Mouse (Mus musculus) CH12.LX (cell line): ENCODE data around the gene Syn1. TPM values are rescaled to one million over a fixed set of nuclear protein-coding genes. Genes with fewer than 3 reads are reported as not detected.

Source experiments
- DNase-seq: peaks from one replicate; pipeline ENCODE4 v3.0.0-alpha.2; 2013; ENCODE audit errors: extremely low read depth
- H3K27ac ChIP-seq: 2 replicates; pipeline ENCODE4 v1.5.1; 2012; ENCODE audit warnings: low read depth, mild to moderate bottlenecking, control low read depth, moderate library complexity; ENCODE audit not compliant: insufficient read depth
- H3K27me3 ChIP-seq: replicated peaks from 2 replicates; pipeline ENCODE3; 2012; ENCODE audit warnings: inconsistent platforms
- H3K36me3 ChIP-seq, 2 experiments: replicated peaks in 1 of 2; 2 replicates each; pipeline versions ENCODE3 to v1.6.1; 2012; ENCODE audit warnings: inconsistent platforms in 1 of 2, low read length in 1 of 2, mild to moderate bottlenecking in 1 of 2, mixed read lengths in 1 of 2, moderate library complexity in 1 of 2; ENCODE audit not compliant: control insufficient read depth in 1 of 2, insufficient read depth in 1 of 2
- H3K4me1 ChIP-seq, 2 experiments: 2 replicates each; pipeline ENCODE4 v1.6.1; 2012; ENCODE audit warnings: inconsistent platforms in 1 of 2, moderate library complexity in 1 of 2; ENCODE audit not compliant: insufficient read depth in 2 of 2, control insufficient read depth in 1 of 2
- H3K4me2 ChIP-seq: 2 replicates; pipeline ENCODE4 v1.6.1; 2012; ENCODE audit warnings: low read depth, mild to moderate bottlenecking, control low read depth; ENCODE audit not compliant: poor library complexity, insufficient read depth, severe bottlenecking
- H3K4me3 ChIP-seq, 3 experiments: fragments of 150-350 bp in 1 of 3; sonication (generic) in 1 of 3; replicated peaks in 1 of 3; 2 replicates each; pipeline versions ENCODE3 to v1.5.1; 2011 to 2012; ENCODE audit warnings: low read depth in 2 of 3, low read length in 2 of 3, mild to moderate bottlenecking in 2 of 3, moderate library complexity in 2 of 3, control low read depth in 1 of 3, improper control_type of control experiment in 1 of 3, inconsistent platforms in 1 of 3, mixed read lengths in 1 of 3; ENCODE audit not compliant: poor library complexity in 1 of 3
- H3K79me2 ChIP-seq: replicated peaks from 2 replicates; pipeline ENCODE4 v1.6.1; 2012; ENCODE audit warnings: mild to moderate bottlenecking, moderate library complexity; ENCODE audit not compliant: control insufficient read depth, poor library complexity, insufficient read depth, severe bottlenecking; ENCODE audit errors: extremely low read depth
- H3K9ac ChIP-seq: 2 replicates; pipeline ENCODE4 v1.6.1; 2012; ENCODE audit warnings: low read depth, mild to moderate bottlenecking, control low read depth, moderate library complexity; ENCODE audit not compliant: insufficient read depth
- H3K9me3 ChIP-seq: replicated peaks from 2 replicates; pipeline ENCODE3; 2012; ENCODE audit warnings: low read length, inconsistent platforms, mixed read lengths
- CTCF ChIP-seq, 2 experiments: IDR thresholded peaks in 1 of 2; conservative IDR thresholded peaks in 1 of 2; 2 replicates each; pipeline ENCODE4 v1.5.1; 2011 to 2012; ENCODE audit warnings: low read depth in 2 of 2, low read length in 2 of 2, improper control_type of control experiment in 1 of 2, inconsistent platforms in 1 of 2, mild to moderate bottlenecking in 1 of 2, moderate library complexity in 1 of 2
- IRF4 ChIP-seq: IDR thresholded peaks from 2 replicates; pipeline ENCODE4 v1.6.1; 2014; ENCODE audit warnings: low read depth, mild to moderate bottlenecking, inconsistent platforms, low read length, improper control_type of control experiment
- JUN ChIP-seq: IDR thresholded peaks from 2 replicates; pipeline ENCODE4 v1.6.1; 2011; ENCODE audit warnings: low read depth, mild to moderate bottlenecking, low read length, improper control_type of control experiment, moderate library complexity; ENCODE audit not compliant: insufficient read depth
- JUND ChIP-seq: conservative IDR thresholded peaks from 2 replicates; pipeline ENCODE4 v1.6.1; 2011; ENCODE audit warnings: low read depth, low read length, improper control_type of control experiment
- KAT2A ChIP-seq: IDR thresholded peaks from 2 replicates; pipeline ENCODE4 v1.6.1; 2012; ENCODE audit warnings: low read length, improper control_type of control experiment, inconsistent platforms; ENCODE audit not compliant: insufficient replicate concordance
- MAX ChIP-seq: IDR thresholded peaks from 2 replicates; pipeline ENCODE4 v1.6.1; 2011; ENCODE audit warnings: low read length, improper control_type of control experiment
- MAZ ChIP-seq: IDR thresholded peaks from 2 replicates; pipeline ENCODE4 v1.6.1; 2012; ENCODE audit warnings: low read depth, mild to moderate bottlenecking, inconsistent platforms, low read length, improper control_type of control experiment, moderate library complexity
- POLR2AphosphoS2 ChIP-seq: IDR thresholded peaks from 2 replicates; pipeline ENCODE4 v1.6.1; 2011; ENCODE audit warnings: low read depth, low read length, improper control_type of control experiment
- SIN3A ChIP-seq: IDR thresholded peaks from 2 replicates; pipeline ENCODE4 v1.6.1; 2012; ENCODE audit warnings: low read length, improper control_type of control experiment, inconsistent platforms
- SMC3 ChIP-seq: IDR thresholded peaks from 2 replicates; pipeline ENCODE4 v1.6.1; 2011; ENCODE audit warnings: low read depth, low read length, improper control_type of control experiment
- USF1 ChIP-seq: IDR thresholded peaks from 2 replicates; pipeline ENCODE4 v1.6.1; 2014; ENCODE audit warnings: low read depth, mild to moderate bottlenecking, inconsistent platforms, low read length, improper control_type of control experiment
- ZMIZ1 ChIP-seq: IDR thresholded peaks from 2 replicates; pipeline ENCODE4 v1.6.1; 2012; ENCODE audit warnings: low read depth, mild to moderate bottlenecking, inconsistent platforms, low read length, improper control_type of control experiment
- dilution Hi-C: fragments of 300-500 bp; cut with MboI; formaldehyde crosslinking; loops from 2 replicates; pipeline ENCODE4 v1.14.3; 2020; ENCODE audit warnings: low sequenced_read_pairs; ENCODE audit not compliant: extremely low pct_unique_long_range_greater_than_20kb, extremely low pct_ligation_motif_present
- in situ Hi-C: fragments of 300-500 bp; cut with MboI; formaldehyde crosslinking; loops from 3 replicates; pipeline ENCODE4 v1.14.3; 2019; ENCODE audit warnings: low sequenced_read_pairs, low pct_ligation_motif_present, low pct_unique_long_range_greater_than_20kb, mixed read lengths
- polyA plus RNA-seq: library from polyadenylated mRNA; unstranded; fragments of >175 nt; gene quantifications from 2 replicates; pipeline ENCODE4 v1.2.1, GENCODE M21; 2012; ENCODE audit warnings: low read depth; ENCODE audit not compliant: insufficient read length
- total RNA-seq, 2 experiments: library from RNA; depleted of rRNA; stranded (reverse); fragments of 300-350 nt in 1 of 2; fragments of >200 nt in 1 of 2; gene quantifications; 2 replicates each; pipeline ENCODE4 v1.2.3; 2012 to 2014

The Syn1 gene
- total and polyA plus RNA-seq, 3 experiments: 0.08 to 0.51 (median 0.38) TPM

DNA sequence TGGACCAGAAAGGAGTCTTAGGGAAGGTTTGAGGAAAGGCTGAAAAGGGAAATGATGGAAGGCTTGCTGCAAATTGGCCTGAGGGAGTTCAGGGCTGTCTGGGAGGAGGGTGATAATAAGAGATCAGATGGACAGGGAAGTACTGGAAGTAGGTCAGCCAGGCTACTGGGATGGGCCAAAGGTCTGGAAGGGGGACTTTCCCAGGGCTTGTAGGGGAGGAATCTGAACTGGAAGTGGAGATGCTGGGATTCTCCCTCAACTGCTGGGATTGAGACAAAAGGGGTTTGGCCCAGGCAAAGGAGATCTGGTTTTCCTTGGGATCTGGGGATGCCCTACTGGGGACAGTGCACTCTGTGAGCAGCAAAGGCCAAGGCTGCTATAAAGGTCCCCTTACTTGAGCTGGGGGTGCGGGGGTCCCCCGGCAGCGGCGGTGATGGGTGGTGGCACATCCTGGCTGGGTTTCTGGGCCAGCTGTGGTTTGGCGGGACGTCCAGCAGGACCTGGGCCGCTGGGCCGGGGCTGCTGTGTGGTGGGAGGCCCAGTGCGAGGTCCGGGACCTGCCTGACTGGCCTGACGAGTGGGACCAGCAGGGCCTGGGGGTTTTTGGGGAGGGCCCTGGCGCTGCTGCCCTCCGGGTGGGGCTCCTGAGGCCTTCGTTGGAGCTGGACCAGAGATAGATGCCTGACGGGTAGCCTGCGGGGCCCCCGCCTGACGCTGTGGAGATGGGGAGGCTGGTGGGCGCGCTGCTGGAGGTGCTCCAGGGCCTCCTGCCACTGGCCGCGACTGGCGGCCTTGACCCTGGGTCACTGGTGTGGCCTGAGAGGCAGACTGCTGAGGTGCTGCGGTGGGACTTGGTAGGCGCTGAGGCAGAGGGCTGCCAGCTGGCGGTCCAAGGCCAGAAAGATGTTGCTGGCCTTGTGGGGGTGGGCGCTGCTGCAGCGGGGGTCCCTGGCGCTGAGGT lies 58.4 kb downstream of the Syn1 start:
- H3K36me3 ChIP-seq: peaks cover 21 to 57% of the 10 kb centered on the region in 2 experiments
- no peaks in the 10 kb centered on the region for H3K27me3 ChIP-seq
- no peak for DNase-seq
- no peak overlapping the region for H3K4me2 ChIP-seq
- no peak for TF ChIP-seq MAZ
- no peak for TF ChIP-seq POLR2AphosphoS2
- TF ChIP-seq JUND: no peak
- no peak for TF ChIP-seq KAT2A
- TF ChIP-seq MAX: no peak
- TF ChIP-seq, all 38 proteins: peak for 0
- dilution Hi-C loops (no loop called here), in situ Hi-C loops (no loop called here)
- Histone ChIP-seq H3K9ac (no peak overlapping the region), H3K27ac (no peak overlapping the region), H3K79me2 (no peaks in the 10 kb centered on the region), H3K4me3 (no peak overlapping the region), H3K9me3 (no peaks in the 10 kb centered on the region), H3K4me1 (no peaks in the 10 kb centered on the region)

- peaks cover 26 to 65% of the 10 kb centered on the region in 2 experiments for H3K36me3 ChIP-seq
- dilution Hi-C loops (no loop called here), in situ Hi-C loops (no loop called here)
- no peaks in the 10 kb centered on the region for H3K4me1 ChIP-seq
- H3K9me3 ChIP-seq: no peaks in the 10 kb centered on the region
- no peak overlapping the region for H3K4me3 ChIP-seq
- TF ChIP-seq USF1: no peak
- TF ChIP-seq JUN: no peak
- no peak for TF ChIP-seq SMC3
- TF ChIP-seq IRF4: no peak
- TF ChIP-seq SIN3A: no peak
- no peak for TF ChIP-seq MAX
- no peak for TF ChIP-seq MAZ
- no peak for TF ChIP-seq CTCF (conservative IDR thresholded peaks at IDR 0.05 in 1 of 2, IDR thresholded peaks at IDR 0.05 in 1 of 2; ENCODE audit: low read depth in 2 of 2, low read length in 2 of 2)
- TF ChIP-seq ZMIZ1: no peak
- H3K79me2 ChIP-seq: no peaks in the 10 kb centered on the region
- H3K27me3 ChIP-seq: no peaks in the 10 kb centered on the region
- no peak for DNase-seq
- H3K4me2 ChIP-seq: no peak overlapping the region
- H3K9ac ChIP-seq: no peak overlapping the region
- H3K27ac ChIP-seq: no peak overlapping the region
These were observed 59.2 kb downstream of the Syn1 start for GRCm38 (mm10) chrX:20861453-20862104.
